Mouse (Mus musculus): Measurements from ENCODE around the gene Adprm.
"Not testable (repeated sequence)": the region's sequence is repeated elsewhere in the genome, so short reads cannot be mapped to it uniquely, and the experiment has no call there.

The Adprm gene

GRCm38 (mm10) chr11:67052321-67052952 lies at the start of gene Adprm, which contains the start of gene Sco1:
Adprm (minus strand) TSS chr11:67052594.
Sco1 (plus strand) TSS chr11:67052670.
- DNase-seq: peak; percentile 79

- peak; percentile 59 for DNase-seq
Measured at GRCm38 (mm10) chr11:67101713-67102112, 49.3 kb upstream of the Adprm start.

GRCm38 (mm10) chr11:67100169-67100568 lies 47.8 kb upstream of the Adprm start:
- DNase-seq: peak; percentile 38

- no peak for DNase-seq
Measured at GRCm38 (mm10) chr11:67099241-67099640, 46.8 kb upstream of the Adprm start.

GRCm38 (mm10) chr11:67098427-67098826 lies 46.0 kb upstream of the Adprm start:
- DNase-seq: peak; percentile 31

GRCm38 (mm10) chr11:67097709-67098108 lies 45.3 kb upstream of the Adprm start:
- DNase-seq: no peak

GRCm38 (mm10) chr11:67094470-67094869 lies 42.1 kb upstream of the Adprm start:
- no peak for DNase-seq

- no peak for DNase-seq
Measured at GRCm38 (mm10) chr11:67093652-67094051, 41.3 kb upstream of the Adprm start.

GRCm38 (mm10) chr11:67093201-67093600 lies 40.8 kb upstream of the Adprm start:
- no peak for DNase-seq

- not testable (repeated sequence) for DNase-seq
Measured at GRCm38 (mm10) chr11:67092354-67092753, 40.0 kb upstream of the Adprm start.

- DNase-seq: no peak
Measured at GRCm38 (mm10) chr11:67087225-67087624, 34.8 kb upstream of the Adprm start.

GRCm38 (mm10) chr11:67086467-67087164 lies 34.2 kb upstream of the Adprm start:
- DNase-seq: no peak

GRCm38 (mm10) chr11:67085489-67085888 lies 33.1 kb upstream of the Adprm start:
- DNase-seq: peak; percentile 73

GRCm38 (mm10) chr11:67083712-67084340 lies 31.4 kb upstream of the Adprm start:
- no peak for DNase-seq

- no peak for DNase-seq
Measured at GRCm38 (mm10) chr11:67083239-67083638, 30.8 kb upstream of the Adprm start.

- no peak for DNase-seq
Measured at GRCm38 (mm10) chr11:67082793-67083192, 30.4 kb upstream of the Adprm start.

GRCm38 (mm10) chr11:67082188-67082587 lies 29.8 kb upstream of the Adprm start:
- DNase-seq: no peak

- DNase-seq: no peak
Measured at GRCm38 (mm10) chr11:67081125-67081649, 28.8 kb upstream of the Adprm start.

- peak; percentile 50 for DNase-seq
Measured at GRCm38 (mm10) chr11:67080168-67080567, 27.8 kb upstream of the Adprm start.

- no peak for DNase-seq
Measured at GRCm38 (mm10) chr11:67079740-67080139, 27.3 kb upstream of the Adprm start.

- DNase-seq: no peak
Measured at GRCm38 (mm10) chr11:67078888-67079287, 26.5 kb upstream of the Adprm start.

- DNase-seq: no peak
Measured at GRCm38 (mm10) chr11:67078000-67078399, 25.6 kb upstream of the Adprm start, which contains the start of gene Myh3. Myh3 (plus strand) TSS chr11:67078300.

- DNase-seq: no peak
Measured at GRCm38 (mm10) chr11:67077435-67077834, 25.0 kb upstream of the Adprm start.

- DNase-seq: no peak
Measured at GRCm38 (mm10) chr11:67076781-67077180, 24.4 kb upstream of the Adprm start.

All from right cerebral cortex, postnatal 14 days (tissue).